Mouse (Mus musculus): ENCODE results near the gene Tmem252. TPM values are rescaled to one million over a fixed set of nuclear protein-coding genes. Genes with fewer than 3 reads are reported as not detected.

The Tmem252 gene
- polyA plus RNA-seq, 1 experiment from 2014 or later: 0.81 TPM

GRCm38 (mm10) chr19:24718021-24718420, 44.2 kb downstream of the Tmem252 start:
- no peak overlapping the region for H3K9ac ChIP-seq (replicated peaks; ENCODE audit: low read length)
- H3K27ac ChIP-seq (replicated peaks; ENCODE audit: low read depth, low read length): no peak overlapping the region
- no peaks in the 10 kb centered on the region for H3K27me3 ChIP-seq (ENCODE audit: control insufficient read depth, insufficient read depth, low read length)
- H3K4me1 ChIP-seq (ENCODE audit: control insufficient read depth, insufficient read depth, low read length): no peaks in the 10 kb centered on the region
- H3K4me2 ChIP-seq (ENCODE audit: low read depth, low read length): no peak overlapping the region
- H3K36me3 ChIP-seq (replicated peaks; ENCODE audit: control insufficient read depth, insufficient read depth, low read depth, low read length): no peaks in the 10 kb centered on the region
- 71% methylated on average over 1 of the region's 1 CpGs for WGBS
- ATAC-seq (replicated peaks; ENCODE audit: insufficient number of reproducible peaks, low FRiP score, low TSS enrichment, low read depth): no peak
- H3K9me3 ChIP-seq (replicated peaks; ENCODE audit: control insufficient read depth, low read length): no peaks in the 10 kb centered on the region
- DNase-seq (ENCODE audit: low spot score): no peak
- no peak overlapping the region for H3K4me3 ChIP-seq (ENCODE audit: low read depth, low read length)

GRCm38 (mm10) chr19:24719504-24719903, 45.7 kb downstream of the Tmem252 start:
- Histone ChIP-seq H3K4me3 (ENCODE audit: low read depth, low read length) (no peak overlapping the region), H3K27ac (replicated peaks; ENCODE audit: low read depth, low read length) (no peak overlapping the region)
- 71% methylated on average over 4 of the region's 4 CpGs for WGBS

GRCm38 (mm10) chr19:24720448-24720847, 46.6 kb downstream of the Tmem252 start:
- DNase-seq (ENCODE audit: low spot score) (no peak), ATAC-seq (replicated peaks; ENCODE audit: insufficient number of reproducible peaks, low FRiP score, low TSS enrichment, low read depth) (no peak)
- no peaks in the 10 kb centered on the region for H3K27me3 ChIP-seq (ENCODE audit: control insufficient read depth, insufficient read depth, low read length)
- no peak overlapping the region for H3K27ac ChIP-seq (replicated peaks; ENCODE audit: low read depth, low read length)
- H3K36me3 ChIP-seq (replicated peaks; ENCODE audit: control insufficient read depth, insufficient read depth, low read depth, low read length): no peaks in the 10 kb centered on the region
- H3K4me1 ChIP-seq (ENCODE audit: control insufficient read depth, insufficient read depth, low read length): no peaks in the 10 kb centered on the region
- no peak overlapping the region for H3K9ac ChIP-seq (replicated peaks; ENCODE audit: low read length)
- H3K4me2 ChIP-seq (ENCODE audit: low read depth, low read length): no peak overlapping the region
- no peak overlapping the region for H3K4me3 ChIP-seq (ENCODE audit: low read depth, low read length)
- no peaks in the 10 kb centered on the region for H3K9me3 ChIP-seq (replicated peaks; ENCODE audit: control insufficient read depth, low read length)

More at GRCm38 (mm10) chr19:24719504-24719903, 45.7 kb downstream of the Tmem252 start:
- ATAC-seq (replicated peaks; ENCODE audit: insufficient number of reproducible peaks, low FRiP score, low TSS enrichment, low read depth) (no peak), DNase-seq (ENCODE audit: low spot score) (no peak)
- H3K27me3 ChIP-seq (ENCODE audit: control insufficient read depth, insufficient read depth, low read length): no peaks in the 10 kb centered on the region
- H3K9me3 ChIP-seq (replicated peaks; ENCODE audit: control insufficient read depth, low read length): no peaks in the 10 kb centered on the region
- H3K4me1 ChIP-seq (ENCODE audit: control insufficient read depth, insufficient read depth, low read length): no peaks in the 10 kb centered on the region
- H3K9ac ChIP-seq (replicated peaks; ENCODE audit: low read length): no peak overlapping the region
- H3K36me3 ChIP-seq (replicated peaks; ENCODE audit: control insufficient read depth, insufficient read depth, low read depth, low read length): no peaks in the 10 kb centered on the region
- H3K4me2 ChIP-seq (ENCODE audit: low read depth, low read length): no peak overlapping the region

- DNase-seq (ENCODE audit: low spot score) (no peak), ATAC-seq (replicated peaks; ENCODE audit: insufficient number of reproducible peaks, low FRiP score, low TSS enrichment, low read depth) (no peak)
- Histone ChIP-seq H3K4me3 (ENCODE audit: low read depth, low read length) (no peak overlapping the region), H3K36me3 (replicated peaks; ENCODE audit: control insufficient read depth, insufficient read depth, low read depth, low read length) (no peaks in the 10 kb centered on the region), H3K4me1 (ENCODE audit: control insufficient read depth, insufficient read depth, low read length) (no peaks in the 10 kb centered on the region), H3K4me2 (ENCODE audit: low read depth, low read length) (no peak overlapping the region), H3K9ac (replicated peaks; ENCODE audit: low read length) (no peak overlapping the region), H3K27me3 (ENCODE audit: control insufficient read depth, insufficient read depth, low read length) (no peaks in the 10 kb centered on the region), H3K27ac (replicated peaks; ENCODE audit: low read depth, low read length) (no peak overlapping the region), H3K9me3 (replicated peaks; ENCODE audit: control insufficient read depth, low read length) (no peaks in the 10 kb centered on the region)
- 85% methylated on average over 10 of the region's 10 CpGs for WGBS
Measured at GRCm38 (mm10) chr19:24724362-24724761, 50.6 kb downstream of the Tmem252 start.

- Histone ChIP-seq H3K27me3 (ENCODE audit: control insufficient read depth, insufficient read depth, low read length) (no peaks in the 10 kb centered on the region), H3K4me1 (ENCODE audit: control insufficient read depth, insufficient read depth, low read length) (no peaks in the 10 kb centered on the region), H3K27ac (replicated peaks; ENCODE audit: low read depth, low read length) (no peak overlapping the region), H3K4me3 (ENCODE audit: low read depth, low read length) (no peak overlapping the region), H3K9me3 (replicated peaks; ENCODE audit: control insufficient read depth, low read length) (no peaks in the 10 kb centered on the region), H3K4me2 (ENCODE audit: low read depth, low read length) (no peak overlapping the region), H3K36me3 (replicated peaks; ENCODE audit: control insufficient read depth, insufficient read depth, low read depth, low read length) (no peaks in the 10 kb centered on the region), H3K9ac (replicated peaks; ENCODE audit: low read length) (no peak overlapping the region)
- DNase-seq (ENCODE audit: low spot score): peak; percentile 36
- no peak for ATAC-seq (replicated peaks; ENCODE audit: insufficient number of reproducible peaks, low FRiP score, low TSS enrichment, low read depth)
- WGBS: 61% methylated on average over 5 of the region's 5 CpGs
Measured at GRCm38 (mm10) chr19:24730661-24731060, 56.9 kb downstream of the Tmem252 start.

Other genes with a start within 250 kb of the Tmem252 start
- gene Fam122a, start 196.7 kb upstream of the Tmem252 start, polyA plus RNA-seq (2014; fragmentation: Nextera tagmentation; extraction: Ambion mirVana): 42.2 and 43.8 TPM in 2 replicates
- gene Pip5k1b, start 118.1 kb upstream of the Tmem252 start, polyA plus RNA-seq (2014; fragmentation: Nextera tagmentation; extraction: Ambion mirVana): 1.6 and 2.1 TPM in 2 replicates
- gene Pgm5, start 187.8 kb downstream of the Tmem252 start, polyA plus RNA-seq (2014; fragmentation: Nextera tagmentation; extraction: Ambion mirVana): 1.3 and 2.2 TPM in 2 replicates
- 266 and 271 TPM in 2 replicates for gene Gm10053, start 201.7 kb downstream of the Tmem252 start, polyA plus RNA-seq (2014; fragmentation: Nextera tagmentation; extraction: Ambion mirVana)
- gene Foxd4, start 227.2 kb downstream of the Tmem252 start, polyA plus RNA-seq (2014; fragmentation: Nextera tagmentation; extraction: Ambion mirVana): not detected in 2 replicates